Mouse (Mus musculus) 3134 (cell line): ENCODE results near the gene Npb.

Experiments used
- DNase-seq: peaks from one replicate; pipeline ENCODE4 v3.0.0-alpha.2; 2011; ENCODE audit warnings: low spot score; ENCODE audit not compliant: insufficient read length; ENCODE audit errors: extremely low read depth

Gene Npb

DNA sequence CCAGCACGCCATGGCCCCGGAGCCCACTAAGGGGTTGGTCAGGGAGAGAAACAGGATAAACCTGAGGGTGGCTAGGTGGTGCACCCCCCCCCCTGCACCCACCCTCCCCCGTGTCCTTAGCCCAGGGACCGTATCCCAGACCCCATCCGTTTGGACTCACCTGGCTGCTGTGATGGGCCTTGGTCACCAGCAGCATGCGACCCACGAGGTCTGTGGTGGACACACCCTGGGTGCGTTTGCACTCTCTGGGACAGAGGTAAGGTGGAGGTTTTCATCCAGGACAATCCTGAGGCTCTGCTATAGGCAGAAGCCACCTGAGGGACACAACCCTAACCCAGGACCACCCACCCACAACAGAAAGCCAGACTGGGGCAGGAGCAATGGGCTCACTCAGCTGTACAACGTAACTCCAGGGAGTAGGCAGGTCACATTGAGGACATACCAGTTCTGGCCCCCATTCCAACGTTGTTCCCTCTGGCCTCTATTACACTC lies 5.2 kb downstream of the Npb start:
- DNase-seq, result no peak

DNA sequence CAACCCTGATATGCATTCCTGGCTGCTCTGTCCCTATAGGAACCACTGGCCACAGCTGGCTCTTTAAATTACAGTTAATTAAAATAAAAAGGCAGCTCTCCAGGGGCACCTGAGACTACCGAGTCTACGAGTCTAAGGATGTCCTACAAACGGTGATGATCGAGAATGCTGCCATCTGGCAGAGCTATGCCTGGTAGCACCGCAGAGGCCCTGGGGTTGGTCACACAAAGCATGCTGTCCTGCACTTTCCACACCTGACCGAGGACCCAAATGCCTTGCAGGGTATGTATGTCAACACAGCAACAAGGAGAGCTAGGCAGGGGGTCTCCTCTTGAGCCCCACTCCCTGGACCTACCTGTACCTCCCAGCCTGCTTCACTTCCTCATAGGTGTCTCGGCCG lies 5.7 kb downstream of the Npb start:
- no peak for DNase-seq

DNA sequence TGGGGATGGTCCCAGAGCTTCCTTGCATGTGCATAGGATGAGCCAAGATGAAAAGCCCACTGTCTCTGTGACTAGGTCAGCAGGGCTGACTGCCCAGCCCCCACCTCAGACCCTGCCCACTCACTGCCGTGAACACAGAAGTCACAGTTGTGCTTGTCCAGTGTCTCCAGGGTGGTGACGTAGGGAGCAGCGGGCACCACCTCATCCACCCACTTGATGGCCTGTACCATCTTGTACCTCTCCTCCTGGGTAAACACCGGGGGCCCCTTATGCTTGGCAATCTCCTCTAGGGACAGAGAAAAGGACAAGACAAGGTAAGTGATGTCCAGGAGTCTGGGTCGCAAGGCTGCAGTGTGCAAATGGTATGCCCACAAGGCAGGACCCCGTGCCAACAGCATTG lies 6.9 kb downstream of the Npb start:
- DNase-seq, result no peak

DNA sequence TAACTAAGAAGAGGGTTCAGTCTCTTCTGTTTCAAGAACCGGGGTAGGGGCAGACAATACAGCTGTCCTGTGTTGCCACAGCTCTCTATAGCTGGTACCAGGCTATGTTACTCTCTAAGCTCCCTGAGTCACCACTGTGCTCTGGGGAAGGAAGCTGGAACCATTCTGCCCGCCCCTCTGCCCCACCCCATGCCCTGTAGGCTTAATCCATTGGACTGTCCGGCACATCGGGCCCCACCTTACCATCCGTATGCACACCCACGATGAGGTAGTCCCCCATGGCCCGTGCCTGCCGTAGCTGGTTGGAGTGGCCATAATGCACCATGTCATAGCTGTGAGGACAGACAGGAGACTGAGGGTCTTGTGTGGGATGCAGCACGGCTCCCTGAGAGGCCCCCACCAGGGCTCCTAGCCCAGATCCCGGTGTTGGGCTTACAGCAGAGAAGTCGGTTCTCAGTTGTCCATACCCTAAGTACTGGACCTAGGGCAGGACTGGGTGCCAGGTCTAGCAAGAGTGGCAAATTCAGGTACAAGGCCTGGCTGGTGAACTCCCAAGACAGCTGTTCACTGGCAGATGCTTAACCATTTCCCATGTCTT lies 7.4 kb downstream of the Npb start:
- DNase-seq, result peak; percentile 77

DNA sequence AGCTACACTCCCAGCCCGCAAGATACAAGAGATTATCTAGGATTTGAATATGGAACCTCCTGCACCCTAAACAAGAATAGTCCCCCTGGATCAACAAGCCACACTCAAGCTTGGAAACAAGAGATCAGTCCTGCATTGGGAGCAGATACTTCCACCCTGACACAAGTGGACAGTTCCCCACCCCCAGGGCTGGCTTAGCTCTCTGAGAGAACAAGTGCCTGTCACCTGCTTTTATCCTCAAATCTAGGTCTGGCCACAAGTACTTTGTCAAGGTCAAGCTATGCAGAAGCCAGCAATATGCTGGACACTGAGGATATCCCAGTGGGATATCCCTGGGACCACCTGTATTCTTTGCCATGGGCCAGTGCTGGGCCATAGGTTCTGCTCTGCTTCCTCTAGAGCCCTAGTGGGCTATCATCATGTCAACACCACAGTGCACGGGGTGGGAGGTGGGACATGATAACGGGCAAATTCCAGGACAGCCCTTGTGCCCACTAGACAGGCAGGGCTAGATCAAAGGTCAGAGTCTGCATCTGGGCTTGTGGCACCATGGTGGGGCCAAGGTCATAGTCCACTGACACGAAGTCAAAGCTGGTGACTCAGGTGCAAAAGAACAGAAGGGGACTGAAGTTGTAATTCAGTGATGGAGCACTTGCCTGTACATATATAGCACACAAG lies 8.5 kb downstream of the Npb start:
- no peak for DNase-seq

DNA sequence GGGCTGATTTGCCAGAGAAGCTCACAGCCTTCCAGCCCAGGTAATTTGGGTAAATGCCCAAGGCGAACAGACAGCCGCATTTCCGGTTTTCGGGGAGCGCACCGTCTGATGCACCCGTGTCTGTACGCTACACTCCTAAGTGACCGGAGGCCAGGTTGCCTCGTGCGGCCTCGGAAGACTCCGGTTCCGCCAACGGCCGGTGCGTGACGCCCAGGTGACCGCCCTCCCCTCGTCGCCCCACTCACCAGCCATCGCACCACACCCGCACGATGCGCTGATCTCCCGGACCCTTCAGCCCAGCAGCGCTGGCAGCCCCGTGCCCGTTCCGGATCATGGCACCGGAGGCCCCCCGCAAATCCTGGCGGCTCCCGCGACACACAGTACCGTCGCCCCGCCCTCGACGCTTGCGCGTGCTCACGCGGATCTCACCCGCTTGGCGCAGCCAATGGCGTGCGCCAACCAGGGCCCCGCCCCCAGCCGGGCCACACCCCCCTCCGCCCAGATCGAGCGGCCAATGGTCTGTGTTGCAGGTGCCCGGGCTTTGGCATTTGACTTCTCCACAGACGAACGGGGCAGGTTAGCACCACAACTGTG lies 9.3 kb downstream of the Npb start, which contains the start of gene Pcyt2:
Gene Pcyt2, minus strand, starts transcription at position 418 of the 594 bp plus-strand sequence.
- peak; percentile 96 for DNase-seq

DNA sequence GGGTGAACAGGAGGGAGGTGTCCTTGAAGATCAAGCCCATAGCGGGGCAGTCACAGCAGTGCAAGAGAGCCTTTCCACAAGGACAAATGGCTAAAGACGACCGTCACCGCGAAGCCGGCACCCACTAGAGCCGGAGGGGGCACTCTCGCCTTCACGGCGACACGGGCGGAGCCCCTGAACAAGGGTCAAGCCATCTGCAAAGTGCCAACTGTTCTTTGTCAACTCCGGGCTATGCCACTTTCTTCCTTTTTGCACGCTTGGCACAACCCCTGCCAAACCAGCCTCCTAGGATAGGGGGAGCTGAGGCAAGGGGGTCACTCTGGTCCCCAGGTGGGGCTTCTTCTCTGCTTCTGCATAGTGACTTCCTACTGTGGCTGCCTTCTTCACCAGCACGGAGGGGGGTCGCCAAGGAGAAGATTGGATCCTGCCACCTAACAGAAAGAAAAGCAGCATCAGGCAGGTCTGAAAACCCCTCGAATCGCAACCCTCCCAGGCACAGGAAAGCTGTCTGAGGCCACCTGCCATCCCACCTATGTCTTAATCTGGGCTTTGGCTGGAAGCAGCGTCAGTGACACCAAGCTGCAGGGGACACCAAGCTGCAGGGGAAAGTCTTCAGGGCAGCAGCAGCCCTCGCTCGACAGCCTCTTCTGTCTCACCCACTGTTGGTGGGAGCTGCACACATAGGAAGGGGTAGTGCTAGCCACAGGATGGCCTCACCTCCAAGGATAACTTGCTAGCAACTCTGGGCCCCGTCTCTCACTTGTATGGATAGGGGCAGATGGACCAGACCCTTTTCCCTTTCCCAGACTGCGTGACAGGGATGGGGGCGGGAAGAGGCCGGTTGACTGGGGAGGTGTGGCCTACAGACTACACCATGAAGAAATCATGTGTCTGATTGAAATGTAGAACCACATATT lies 10.6 kb downstream of the Npb start:
- DNase-seq, result no peak

DNA sequence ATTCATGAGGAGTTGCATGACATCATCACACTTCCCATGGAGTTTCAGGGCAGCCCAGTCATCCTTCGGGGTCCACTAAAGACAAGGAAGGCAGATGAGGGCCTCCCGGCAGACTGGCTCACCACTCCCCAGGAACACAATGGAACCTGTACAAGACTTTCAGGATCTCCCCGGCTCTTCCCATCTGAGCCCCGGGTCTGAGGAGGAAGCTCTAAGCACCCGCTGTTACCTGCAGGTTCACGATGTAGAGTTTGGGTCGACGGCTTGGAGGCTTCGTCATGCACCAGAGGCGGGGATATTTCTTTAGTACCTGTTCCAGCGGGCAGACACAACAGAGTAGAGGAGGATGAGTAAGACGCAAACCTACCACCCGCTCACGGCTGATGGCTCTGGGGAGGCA lies 11.9 kb downstream of the Npb start:
- DNase-seq, result no peak

DNA sequence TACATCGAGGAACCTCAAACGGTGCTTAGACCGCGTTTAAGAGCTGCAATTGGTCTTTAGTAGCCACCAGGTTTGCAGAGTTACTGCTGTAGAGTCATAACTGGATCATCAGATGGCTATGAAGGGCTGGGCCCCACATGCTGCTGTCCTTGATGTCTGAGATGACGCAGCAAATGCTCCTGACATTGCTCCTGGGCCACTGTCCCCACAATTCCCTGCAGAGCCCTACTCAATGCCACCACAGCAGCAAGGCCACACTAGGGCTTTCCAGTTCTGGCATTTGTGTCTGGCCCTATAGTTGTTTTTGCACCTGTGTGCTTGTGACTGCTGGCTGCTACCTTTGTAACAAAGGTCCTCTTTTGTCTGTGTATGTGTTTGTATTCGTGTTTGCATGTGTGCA lies 14.5 kb downstream of the Npb start:
- no peak for DNase-seq

DNA sequence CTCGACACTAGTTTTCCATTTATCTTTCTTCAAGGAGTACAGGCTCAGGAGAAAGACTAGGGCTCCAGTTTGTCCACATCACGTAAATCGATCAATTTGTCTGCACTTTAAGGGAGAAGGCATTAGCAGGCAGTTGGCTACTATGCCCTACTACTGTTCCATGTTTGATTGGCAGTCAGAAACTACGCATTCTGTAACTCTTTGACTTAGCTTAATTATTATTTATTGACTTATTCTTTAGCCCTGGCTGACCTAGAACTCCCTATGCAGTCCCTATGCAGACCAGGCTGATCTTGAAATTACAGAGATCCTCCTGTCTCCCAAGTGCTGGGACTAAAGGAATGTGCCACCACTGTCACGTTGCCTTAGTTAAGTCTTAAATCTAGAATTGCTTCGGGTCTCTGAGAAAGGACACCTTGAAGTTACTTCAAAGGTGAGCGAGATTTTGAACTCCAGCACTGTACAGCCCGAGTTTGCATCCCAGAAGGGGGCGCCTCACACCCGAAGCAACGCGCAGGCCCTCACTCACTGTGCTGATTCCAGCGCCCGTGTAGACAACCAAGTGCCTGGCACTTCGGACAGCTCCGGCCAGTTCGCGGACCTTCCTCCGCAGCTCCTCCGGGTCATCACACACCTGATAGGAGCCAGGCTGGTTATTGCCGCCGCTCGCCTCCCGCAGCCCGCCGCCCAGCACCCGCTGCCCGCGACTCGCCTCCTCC lies 15.8 kb downstream of the Npb start:
- no peak for DNase-seq

DNA sequence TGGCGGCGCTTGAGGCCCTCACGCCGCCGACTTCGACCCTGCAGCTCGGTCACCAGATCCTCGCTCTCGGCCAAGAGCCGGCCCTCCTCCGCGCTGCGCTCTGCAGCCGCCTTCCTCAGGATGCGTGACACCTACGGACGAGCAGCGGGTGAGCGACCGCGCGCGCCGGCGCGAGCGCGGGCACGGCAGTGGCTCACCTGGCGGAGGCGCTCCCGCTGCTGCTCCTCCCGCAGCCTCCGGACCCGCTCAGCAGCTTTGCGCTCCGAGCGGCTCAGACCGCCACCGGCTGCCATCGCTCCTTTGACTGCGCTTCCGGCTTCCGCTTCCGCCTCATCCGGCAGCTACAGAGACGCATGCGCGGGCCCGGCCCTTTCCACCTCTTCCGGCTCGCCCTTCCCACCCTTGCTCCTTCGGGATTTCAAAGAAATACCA lies 16.4 kb downstream of the Npb start:
- DNase-seq, result peak; percentile 80

DNA sequence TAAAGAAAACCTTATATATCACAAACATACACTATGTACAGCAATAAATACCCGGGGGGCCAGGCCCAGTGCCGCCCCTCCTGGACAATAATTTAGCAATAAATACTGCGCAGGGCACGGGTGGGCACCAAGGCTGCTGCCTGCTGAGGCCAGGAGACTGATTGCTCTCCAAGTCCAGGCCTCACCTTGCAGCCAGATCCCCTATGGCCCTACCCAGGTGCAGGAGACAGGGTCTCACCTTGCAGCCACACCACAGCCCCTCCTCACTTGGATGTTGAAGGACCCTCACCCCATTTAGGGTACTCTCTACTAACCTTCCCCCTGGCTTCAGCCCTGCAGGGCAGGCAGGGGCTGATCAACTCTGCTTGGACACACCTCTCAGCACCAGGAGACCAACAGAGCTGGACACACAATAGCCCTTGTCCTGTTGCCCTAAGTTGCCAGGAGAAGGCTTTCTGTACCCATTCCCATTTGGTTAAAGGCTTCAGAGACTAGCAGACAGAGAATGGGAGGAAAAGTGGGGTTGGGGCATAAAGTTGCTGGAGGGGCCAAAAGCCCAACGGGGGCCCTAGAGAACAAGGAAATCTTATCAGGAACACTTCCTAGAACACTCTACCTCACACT lies 17.0 kb downstream of the Npb start, which contains the start of gene Sirt7:
Gene Sirt7, minus strand, starts transcription at position 89 of the 624 bp plus-strand sequence.
- DNase-seq, result no peak

DNA sequence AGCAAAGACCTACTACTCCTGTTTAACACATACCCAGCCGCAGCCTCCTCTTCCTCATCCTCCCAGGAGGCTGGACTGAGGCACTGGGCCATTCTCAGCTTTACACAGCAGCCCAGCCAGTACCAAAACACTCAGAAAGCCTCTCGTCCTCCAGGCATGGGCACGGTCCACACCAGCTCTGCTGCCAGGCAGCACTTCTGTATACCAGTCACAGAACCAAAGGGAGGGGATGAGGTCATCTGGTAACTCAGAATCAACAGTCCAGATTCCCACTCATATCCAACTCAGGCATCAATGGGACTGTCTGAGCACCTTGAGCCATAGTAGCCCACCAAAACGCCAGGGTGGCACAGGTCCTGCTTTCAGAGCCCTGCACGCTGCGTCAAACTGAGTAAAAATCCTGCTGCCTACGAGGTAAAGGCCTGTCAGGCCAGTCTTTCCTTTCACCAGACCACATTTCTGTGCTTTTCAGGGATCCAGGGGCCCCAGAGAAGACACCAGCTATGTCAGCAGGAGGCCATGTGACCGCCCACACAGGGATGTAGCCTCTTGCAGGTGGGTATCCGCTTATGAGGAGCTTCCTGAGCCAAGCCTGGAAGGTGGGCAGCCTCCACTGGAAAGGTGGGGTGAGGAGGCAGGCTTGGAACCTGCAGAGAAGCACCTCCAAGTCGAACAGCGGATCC lies 18.6 kb downstream of the Npb start:
- DNase-seq, result no peak

DNA sequence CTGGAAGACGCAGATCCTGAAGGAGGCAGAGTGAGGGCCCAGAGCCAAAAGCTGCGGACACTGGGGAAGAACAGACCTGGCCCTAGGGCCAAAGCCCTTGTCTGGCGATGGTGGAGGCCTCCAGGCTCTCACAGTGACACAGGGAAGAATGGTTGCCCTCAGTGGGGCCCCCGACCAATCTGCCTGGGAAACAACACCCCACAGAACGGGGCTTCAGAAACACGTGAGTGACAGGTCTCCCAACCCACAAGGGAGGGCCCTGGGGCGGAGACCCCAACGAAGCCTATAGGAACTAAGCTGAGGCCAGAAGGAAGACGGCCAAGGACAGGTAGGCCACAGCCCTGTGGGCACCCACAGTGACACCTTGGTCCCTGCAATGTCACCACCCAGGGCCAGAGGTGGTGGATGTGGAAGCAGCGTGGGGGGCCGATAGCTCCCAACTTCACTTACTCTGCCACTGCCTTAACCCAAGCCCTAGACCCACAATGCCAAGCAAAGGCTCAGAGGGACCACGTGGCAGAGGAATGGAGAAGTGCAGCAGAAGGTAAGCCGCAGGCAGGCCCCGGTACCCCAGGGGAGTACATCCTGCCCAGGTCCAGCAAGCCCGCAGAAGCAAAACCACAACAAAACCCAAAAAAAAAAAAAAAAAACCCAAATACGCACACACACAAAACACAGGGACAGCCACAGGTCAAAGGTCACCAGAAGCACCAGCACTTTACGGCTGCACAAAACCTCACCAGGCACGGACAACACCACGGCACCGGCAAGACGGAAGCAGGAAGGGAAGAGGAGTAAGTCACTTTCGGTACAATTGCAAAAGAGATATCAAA lies 19.4 kb downstream of the Npb start:
- DNase-seq, result no peak

DNA sequence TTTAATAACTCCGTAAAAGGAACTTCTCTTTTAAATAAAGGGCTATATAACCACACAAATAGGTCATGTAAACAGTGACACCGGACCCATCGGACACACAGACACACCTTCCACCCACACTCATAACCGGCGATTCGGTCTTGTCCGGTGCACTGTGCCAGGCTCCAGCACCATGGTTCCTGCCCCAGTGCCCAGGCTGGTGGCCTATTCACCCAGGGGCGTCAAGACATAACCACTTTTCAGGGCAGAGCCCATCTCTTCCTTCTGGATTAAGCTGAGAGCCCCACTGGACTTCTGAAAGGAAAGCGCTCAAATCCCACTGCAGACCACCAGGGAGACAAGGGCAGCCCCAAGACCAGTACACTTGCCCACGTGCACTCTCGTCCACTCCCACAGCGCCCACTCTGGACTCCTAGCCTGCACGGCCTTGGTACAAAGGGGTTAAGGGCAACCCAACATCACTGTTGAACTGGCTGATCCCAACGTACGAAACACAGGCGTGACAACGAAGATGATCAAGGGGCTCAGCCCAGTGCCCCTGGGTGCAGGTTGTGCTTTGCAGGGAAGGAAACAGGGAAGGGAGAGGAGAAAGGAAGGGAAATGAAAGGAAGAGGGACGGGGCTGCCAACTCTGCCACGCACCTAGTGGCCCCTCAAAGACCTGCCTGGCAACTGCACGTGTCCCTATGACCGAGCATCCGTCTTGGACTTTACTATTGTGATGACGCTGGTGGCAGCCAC lies 20.5 kb downstream of the Npb start:
- DNase-seq, result no peak

DNA sequence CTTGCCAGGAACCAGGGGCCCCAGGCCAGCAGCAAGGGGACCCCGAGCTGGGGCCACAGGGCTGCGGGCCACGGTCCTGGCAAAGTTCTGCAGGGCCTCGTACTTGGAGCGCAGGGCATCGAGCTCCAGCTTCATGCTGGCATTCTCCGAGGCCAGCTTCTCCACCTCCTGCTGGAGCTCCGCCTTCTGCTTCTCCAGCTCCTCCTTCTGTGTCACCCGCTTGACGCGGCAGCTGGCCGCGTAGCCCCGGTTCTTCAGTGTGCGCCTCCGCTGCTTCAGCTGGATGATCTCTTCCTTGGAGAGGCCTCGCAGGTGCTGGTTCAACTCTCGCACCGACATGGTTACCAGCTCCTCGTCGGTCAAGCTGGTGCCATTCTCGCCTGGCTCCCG lies 21.1 kb downstream of the Npb start:
- DNase-seq, result peak; percentile 63

DNA sequence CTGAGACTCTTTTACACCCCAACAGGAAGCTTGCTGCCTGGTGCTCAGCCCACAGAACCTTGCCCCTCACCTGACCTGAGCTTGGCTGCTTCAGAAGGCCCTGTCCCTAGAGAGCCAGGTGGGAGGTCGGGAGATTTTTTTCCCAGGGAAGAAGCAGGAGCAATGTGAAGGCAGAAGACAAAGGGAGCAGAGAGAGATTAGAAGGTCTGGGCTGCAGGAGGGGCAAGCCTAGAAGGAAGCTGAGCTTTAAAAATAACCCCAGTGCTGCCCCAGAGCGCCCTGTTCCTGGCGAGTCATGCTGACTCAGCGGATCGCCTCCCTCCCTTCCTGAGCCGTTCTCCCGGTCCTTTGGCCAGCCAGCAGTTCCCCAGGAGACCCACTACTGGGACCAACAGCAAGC lies 21.6 kb downstream of the Npb start:
- DNase-seq, result peak; percentile 57

DNA sequence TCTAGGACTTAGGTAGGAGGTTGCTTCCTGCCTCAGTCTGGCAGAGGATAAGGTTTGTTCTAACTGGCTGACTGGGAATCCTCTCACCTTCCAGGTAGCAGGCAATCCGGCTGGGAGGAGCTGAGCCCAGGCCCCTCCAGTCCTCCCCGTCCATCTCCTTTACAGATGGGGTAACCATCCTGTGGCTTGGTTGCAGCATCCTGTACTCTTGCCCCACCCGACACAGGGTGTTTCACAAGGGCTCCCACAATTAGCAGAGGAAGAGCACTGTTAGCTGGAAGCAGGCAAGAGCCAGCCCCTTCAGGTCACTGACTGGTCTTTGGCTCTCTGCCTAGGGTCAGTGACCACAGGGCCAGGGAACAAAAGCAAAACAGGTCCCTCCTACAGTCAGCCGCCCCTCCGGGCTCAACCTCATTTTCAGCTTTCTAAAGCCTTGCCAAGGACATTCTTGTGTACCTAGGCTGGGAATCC lies 22.2 kb downstream of the Npb start:
- peak; percentile 70 for DNase-seq
